ENCODE assay signal across 14 mouse cellular contexts in the genomic region with DNA sequence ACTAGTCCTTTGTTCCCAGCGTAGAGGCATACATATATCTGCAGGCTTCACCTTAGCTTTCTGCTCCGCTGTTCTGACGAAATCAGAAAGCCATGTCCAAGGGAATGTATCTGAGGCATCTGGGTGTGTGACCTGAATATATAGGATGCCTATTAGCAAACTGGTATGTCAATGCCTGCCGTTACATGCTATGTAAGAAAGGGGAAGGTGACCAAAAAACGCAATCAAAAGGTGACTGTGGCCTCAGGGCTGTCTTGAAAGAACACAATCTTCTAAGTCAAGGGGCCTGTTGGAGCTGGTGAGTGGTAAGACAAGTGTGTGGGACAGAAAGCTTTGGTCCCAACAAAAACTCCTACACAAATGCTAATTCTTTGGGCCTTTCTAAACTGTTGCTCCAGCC.
"Had no signal": no experiment of that assay in that cellular context is flagged by ENCODE, and none has a peak within 500 bp of the region (broad histone marks: within the 10 kb centered on the region; RNA-seq: fewer than 3 reads in every experiment).

No protein-coding gene starts in this region.

- H3K4me2 ChIP-seq: midbrain, embryonic 11.5 days had no signal

- H3K4me3 ChIP-seq: layer of hippocampus, adult 2 months had no signal

- DNase-seq: kidney, adult 11 months; kidney, postnatal 25 days; layer of hippocampus, adult 9-11 months; lung, adult 2 months; lung, postnatal 14 days; lung, postnatal 4 days; midbrain, embryonic 14.5 days; thymus, adult 2 months; thymus, postnatal 14 days; thymus, postnatal 4 days had no signal

- H3K27ac ChIP-seq: kidney, postnatal 0 days; layer of hippocampus, adult 2 months; stomach, postnatal 0 days had no signal
